Mouse (Mus musculus): ENCODE results near the gene 4933407L21Rik. TPM values are rescaled to one million over a fixed set of nuclear protein-coding genes. Genes with fewer than 3 reads are reported as not detected.
"Not testable (repeated sequence)": the region's sequence is repeated elsewhere in the genome, so short reads cannot be mapped to it uniquely, and the experiment has no call there.

4933407L21Rik gene
- polyA plus RNA-seq, 2 experiments from 2014 or later, result 0.51 to 1.5 TPM

DNA sequence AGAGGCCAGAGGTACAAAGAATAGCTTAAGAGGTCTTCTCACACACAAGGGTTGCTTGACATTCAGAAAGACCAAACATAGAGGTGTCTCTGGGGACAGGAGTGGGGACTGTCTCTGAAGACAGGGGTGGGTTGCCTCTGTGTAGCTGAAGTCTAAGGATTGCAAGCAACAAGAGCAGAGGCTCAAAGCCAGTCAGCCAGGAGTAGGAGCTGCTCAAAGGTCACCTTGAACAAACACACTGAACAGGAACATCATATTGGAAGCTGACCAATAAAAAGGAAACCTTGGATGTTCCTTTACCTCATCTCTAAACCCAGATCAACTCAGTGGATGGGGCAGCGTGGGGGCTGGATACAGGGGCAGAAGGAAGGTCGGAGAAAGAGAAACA is 31.6 kb downstream of the 4933407L21Rik start:
- ATAC-seq, result no peak

GRCm38 (mm10) chr1:85960873-85961272 is 32.6 kb downstream of the 4933407L21Rik start, which contains the start of gene Gpr55:
Gpr55 (minus strand) TSS chr1:85961007.
- ATAC-seq, result no peak

DNA sequence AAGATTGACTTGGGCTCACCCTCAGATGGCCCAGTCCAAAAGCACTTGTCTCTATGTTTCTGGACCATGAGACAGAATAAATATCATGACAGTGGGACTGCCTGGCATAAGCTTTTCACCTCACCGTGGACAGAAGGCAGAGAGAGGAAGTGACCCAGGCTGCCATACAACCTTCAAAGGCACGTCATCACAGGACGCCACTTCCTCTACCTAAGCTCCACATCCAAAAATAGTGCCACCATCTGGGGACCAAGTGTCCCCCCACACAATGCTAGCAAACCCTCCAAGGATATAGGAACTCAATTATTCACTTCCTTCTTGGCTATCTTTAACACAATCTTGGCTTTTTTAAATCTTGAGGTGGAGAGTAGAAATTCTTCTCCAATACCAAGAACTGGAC is 33.8 kb downstream of the 4933407L21Rik start:
- peak; percentile 51 for ATAC-seq

DNA sequence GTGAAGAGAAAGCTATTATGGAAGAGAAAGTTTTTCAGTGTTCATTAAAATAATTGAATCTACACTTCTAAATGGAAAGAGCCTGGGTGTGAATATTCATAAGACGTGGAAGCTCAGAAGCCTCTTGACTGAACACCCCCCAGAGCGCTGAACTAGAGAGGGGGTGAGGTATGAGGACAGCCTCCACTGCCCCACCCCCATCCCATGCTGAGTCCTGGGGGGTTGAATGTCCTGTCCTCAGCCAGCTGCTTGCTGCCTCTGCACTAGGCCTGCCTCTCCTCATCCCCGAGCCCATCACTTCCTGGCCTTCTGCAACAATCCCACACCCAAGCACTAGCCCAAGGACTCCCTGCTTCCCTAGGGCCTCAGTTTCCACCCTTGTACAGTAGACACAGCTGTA is 37.6 kb downstream of the 4933407L21Rik start:
- no peak for ATAC-seq

DNA sequence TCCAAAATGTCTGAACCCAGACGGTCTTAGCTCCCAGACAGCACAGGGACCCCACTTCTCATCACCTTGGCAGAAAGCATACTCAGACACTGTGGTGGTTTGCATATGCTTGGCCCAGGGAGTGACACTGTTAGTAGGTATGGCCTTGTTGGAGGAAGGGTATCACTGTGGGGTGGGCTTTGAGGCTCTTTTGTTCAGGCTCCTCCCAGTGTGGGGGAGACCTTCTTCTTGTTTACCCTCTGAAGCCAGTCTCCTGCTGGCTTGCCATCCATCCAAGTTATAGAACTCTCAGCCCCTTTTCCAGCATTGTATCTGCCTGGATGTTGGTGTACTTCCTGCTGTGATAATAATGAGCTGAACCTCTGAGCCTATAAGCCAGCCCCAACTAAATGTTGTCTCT is 40.8 kb downstream of the 4933407L21Rik start:
- no peak for ATAC-seq

GRCm38 (mm10) chr1:85969519-85969918 is 41.2 kb downstream of the 4933407L21Rik start:
- no peak for ATAC-seq

GRCm38 (mm10) chr1:85971070-85971469 is 42.8 kb downstream of the 4933407L21Rik start:
- no peak for ATAC-seq

DNA sequence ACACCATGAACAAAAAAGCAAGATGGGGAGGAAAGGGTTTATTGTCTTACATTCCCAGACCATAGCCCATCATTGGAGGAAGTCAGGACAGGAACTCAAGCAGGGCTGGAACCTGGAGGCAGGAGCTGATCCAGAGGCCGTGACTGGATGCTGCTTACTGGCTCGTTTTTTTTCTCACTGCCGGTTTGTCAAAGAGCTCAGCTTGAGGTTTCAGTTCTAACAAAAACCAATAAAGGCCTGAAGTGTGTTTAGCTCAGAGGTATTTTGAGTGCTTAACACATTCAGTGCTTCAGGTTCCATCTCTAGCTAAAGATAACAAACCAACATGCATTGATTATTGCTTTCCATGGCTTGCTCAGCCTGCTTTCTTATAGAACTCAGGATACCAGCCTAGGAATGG is 44.1 kb downstream of the 4933407L21Rik start:
- no peak for ATAC-seq

GRCm38 (mm10) chr1:85973468-85973877 is 45.2 kb downstream of the 4933407L21Rik start:
- peak; percentile 49 for ATAC-seq

DNA sequence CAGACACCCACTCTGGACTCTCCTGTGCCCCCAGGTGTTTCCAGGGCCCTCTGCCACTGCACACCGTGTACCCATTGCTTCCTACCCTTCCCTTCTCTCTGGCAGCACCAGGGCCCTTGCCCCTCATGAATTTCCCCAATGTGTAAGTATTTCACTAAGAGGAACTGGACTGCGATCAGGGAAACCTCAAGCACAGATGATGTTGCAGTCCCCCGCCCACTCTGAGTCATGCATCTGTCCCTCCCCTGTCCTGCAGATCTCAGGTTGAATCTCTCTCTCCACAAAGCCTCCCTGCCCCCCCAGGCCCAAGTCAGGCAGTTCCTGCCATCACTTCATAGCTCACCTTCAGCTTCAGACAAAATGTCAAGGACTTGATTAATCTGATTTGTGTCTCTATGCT is 49.4 kb downstream of the 4933407L21Rik start:
- no peak for ATAC-seq

GRCm38 (mm10) chr1:85981738-85982357 is 53.6 kb downstream of the 4933407L21Rik start:
- no peak for ATAC-seq

DNA sequence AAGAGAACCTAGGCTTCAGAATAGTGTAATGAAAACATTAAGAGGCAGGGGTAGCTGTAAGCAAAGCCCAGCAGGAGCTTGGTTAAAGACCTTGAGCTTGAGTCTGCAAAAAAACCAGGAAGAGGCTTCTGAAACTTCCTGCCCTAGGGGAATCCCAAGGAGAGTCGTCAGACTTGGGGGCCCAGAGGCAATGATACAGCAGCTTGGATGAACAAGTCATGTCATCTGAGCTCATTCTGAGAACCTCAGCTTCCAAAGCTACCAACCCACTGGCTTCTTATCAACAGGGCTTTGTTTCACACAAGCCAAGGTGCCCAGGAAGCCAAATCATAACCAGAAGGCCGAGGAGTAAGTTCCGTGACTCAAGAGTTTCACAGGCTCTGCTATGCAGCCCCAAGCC is 57.5 kb downstream of the 4933407L21Rik start:
- ATAC-seq, result no peak

GRCm38 (mm10) chr1:85988351-85988750 is 60.1 kb downstream of the 4933407L21Rik start:
- no peak for ATAC-seq

GRCm38 (mm10) chr1:85988882-85989281 is 60.6 kb downstream of the 4933407L21Rik start:
- ATAC-seq, result not testable (repeated sequence)

Other genes with a start within 250 kb of the 4933407L21Rik start
- gene A630001G21Rik, start 149.8 kb upstream of the 4933407L21Rik start, polyA plus RNA-seq (2017; shearing (Covaris generic)), result 10 to 100 TPM; 36.4 to 40.2 TPM
- gene Cab39, start 135.0 kb upstream of the 4933407L21Rik start, polyA plus RNA-seq (2017; shearing (Covaris generic)), result 10 to 100 TPM; 45.1 to 58.3 TPM
- 100 to 1,000 TPM in 1 of 2 experiments, 10 to 100 TPM in 1; 75.8 to 126 TPM for gene Itm2c, start 34.2 kb upstream of the 4933407L21Rik start, polyA plus RNA-seq (2017; shearing (Covaris generic))
- gene Gpr55, start 32.5 kb downstream of the 4933407L21Rik start, polyA plus RNA-seq (2017; shearing (Covaris generic)), result 1 to 10 TPM; 1.9 to 6.8 TPM
- gene Spata3, start 88.3 kb downstream of the 4933407L21Rik start, polyA plus RNA-seq (2017; shearing (Covaris generic)), result under 1 TPM in 1 of 2 experiments, not detected in 1; 0.49 TPM
- under 1 TPM in 1 of 2 experiments, not detected in 1; 0.21 TPM for gene 2810459M11Rik, start 117.4 kb downstream of the 4933407L21Rik start, polyA plus RNA-seq (2017; shearing (Covaris generic))
- 10 to 100 TPM; 79.9 to 86.8 TPM for gene Psmd1, start 135.9 kb downstream of the 4933407L21Rik start, polyA plus RNA-seq (2017; shearing (Covaris generic))
- gene Htr2b, start 183.5 kb downstream of the 4933407L21Rik start, polyA plus RNA-seq (2017; shearing (Covaris generic)), result under 1 TPM in 1 of 2 experiments, not detected in 1; 0.45 TPM
- gene Gm21972, start 205.2 kb downstream of the 4933407L21Rik start, polyA plus RNA-seq (2017; shearing (Covaris generic)), result not detected
- gene Armc9, start 226.3 kb downstream of the 4933407L21Rik start, polyA plus RNA-seq (2017; shearing (Covaris generic)), result 1 to 10 TPM; 3.8 to 7.7 TPM

All from activated CD4-positive, CD25-positive, alpha-beta regulatory T cell, adult 4 months (primary cell).